Mouse (Mus musculus) hindbrain, embryonic 12.5 days (tissue): Measurements from ENCODE around the gene Naa38. TPM values are rescaled to one million over a fixed set of nuclear protein-coding genes. Genes with fewer than 3 reads are reported as not detected.

Experiments used
- ATAC-seq: fragments of 200-750 bp; cut with Nextera tagmentation; 2 replicates; pipeline ENCODE4 v1.8.0; 2017; ENCODE audit warnings: moderate TSS enrichment; ENCODE audit not compliant: low FRiP score
- H3K27ac ChIP-seq: fragments of 300-500 bp; sonication (generic); 2 replicates; pipeline ENCODE4 v1.5.1; 2016; ENCODE audit warnings: mild to moderate bottlenecking
- H3K27me3 ChIP-seq: fragments of 300-500 bp; sonication (generic); 2 replicates; pipeline ENCODE4 v1.6.1; 2016; ENCODE audit warnings: mild to moderate bottlenecking
- H3K36me3 ChIP-seq: fragments of 300-500 bp; sonication (generic); 2 replicates; pipeline ENCODE4 v1.6.1; 2016; ENCODE audit warnings: mild to moderate bottlenecking
- H3K4me1 ChIP-seq: fragments of 300-500 bp; sonication (generic); 2 replicates; pipeline ENCODE4 v1.6.1; 2016
- H3K4me2 ChIP-seq: fragments of 300-500 bp; sonication (generic); replicated peaks from 2 replicates; pipeline ENCODE4 v1.6.1; 2016; ENCODE audit warnings: mild to moderate bottlenecking
- H3K4me3 ChIP-seq: fragments of 300-500 bp; sonication (generic); 2 replicates; pipeline ENCODE4 v1.5.1; 2016; ENCODE audit warnings: mild to moderate bottlenecking
- H3K9ac ChIP-seq: fragments of 300-500 bp; sonication (generic); 2 replicates; pipeline ENCODE4 v1.6.1; 2016; ENCODE audit warnings: mild to moderate bottlenecking, moderate library complexity
- H3K9me3 ChIP-seq: fragments of 300-500 bp; sonication (generic); replicated peaks from 2 replicates; pipeline ENCODE4 v1.6.1; 2016; ENCODE audit warnings: mild to moderate bottlenecking
- WGBS: fragments of 180-500 bp; shearing (Covaris S2); methylation state at CpG from one replicate; pipeline ENCODE4 v1.1.7; 2016; 5-methylcytosine and 5-hydroxymethylcytosine counted together
- polyA plus RNA-seq: library from polyadenylated mRNA; unstranded; fragments of >200 nt; fragmentation: Nextera tagmentation; extraction: Ambion mirVana; gene quantifications from 2 replicates; pipeline ENCODE4 v1.2.1, GENCODE M21; 2016

The Naa38 gene
- polyA plus RNA-seq, 1 experiment from 2014 or later: 103 TPM

- H3K27me3 ChIP-seq: peaks cover 26% of the 10 kb centered on the region
- peaks cover 32% of the 10 kb centered on the region for H3K36me3 ChIP-seq
- peak overlapping the region; percentile 73; the same call in 1 of the 2 replicates for H3K9ac ChIP-seq
- H3K27ac ChIP-seq: 0 out of 2 replicates have a peak overlapping the region, but pooled peaks have one; percentile 12
- no peak for ATAC-seq
- peak overlapping the region; percentile 62 for H3K4me2 ChIP-seq
- 28% methylated on average over 11 of the region's 11 CpGs for WGBS
- no peaks in the 10 kb centered on the region for H3K9me3 ChIP-seq
- peaks cover 37% of the 10 kb centered on the region for H3K4me1 ChIP-seq
- peak overlapping the region; percentile 65 for H3K4me3 ChIP-seq
These were observed 1.5 kb downstream of the Naa38 start for GRCm38 (mm10) chr11:69396772-69397171.

GRCm38 (mm10) chr11:69397581-69398057 lies 2.3 kb downstream of the Naa38 start:
- peaks cover 26% of the 10 kb centered on the region for H3K27me3 ChIP-seq
- peaks cover 34% of the 10 kb centered on the region for H3K36me3 ChIP-seq
- H3K9ac ChIP-seq: peak overlapping the region; percentile 47; the same call in 1 of the 2 replicates
- peak overlapping the region; percentile 24; the same call in 1 of the 2 replicates for H3K27ac ChIP-seq
- peak overlapping the region; percentile 6 for H3K4me3 ChIP-seq
- H3K4me1 ChIP-seq: peaks cover 37% of the 10 kb centered on the region
- H3K4me2 ChIP-seq: peak overlapping the region; percentile 62
- no peak for ATAC-seq
- H3K9me3 ChIP-seq: no peaks in the 10 kb centered on the region
- WGBS: 10% methylated on average over 24 of the region's 24 CpGs

GRCm38 (mm10) chr11:69398059-69398458 lies 2.8 kb downstream of the Naa38 start, which contains the start of gene Tmem88:
TSS of gene Tmem88 (minus strand) at chr11:69398234.
- peaks cover 37% of the 10 kb centered on the region for H3K4me1 ChIP-seq
- no peak for ATAC-seq

GRCm38 (mm10) chr11:69398486-69399200 lies 3.4 kb downstream of the Naa38 start:
- no peak for ATAC-seq
- H3K27me3 ChIP-seq: peaks cover 26% of the 10 kb centered on the region
- no peaks in the 10 kb centered on the region for H3K9me3 ChIP-seq
- peaks cover 37% of the 10 kb centered on the region for H3K4me1 ChIP-seq
- H3K36me3 ChIP-seq: peaks cover 45% of the 10 kb centered on the region
- peak overlapping the region; percentile 6; the same call in 1 of the 2 replicates for H3K4me3 ChIP-seq
- peak overlapping the region; percentile 62 for H3K4me2 ChIP-seq
- H3K27ac ChIP-seq: no peak overlapping the region
- peak overlapping the region; percentile 47; the same call in 1 of the 2 replicates for H3K9ac ChIP-seq
- 16% methylated on average over 21 of the region's 21 CpGs for WGBS

More at GRCm38 (mm10) chr11:69398059-69398458, 2.8 kb downstream of the Naa38 start, which contains the start of gene Tmem88:
- H3K9me3 ChIP-seq: no peaks in the 10 kb centered on the region
- peaks cover 26% of the 10 kb centered on the region for H3K27me3 ChIP-seq
- H3K9ac ChIP-seq: peak within 1 kb of the TSS; percentile 47
- WGBS: 4% methylated on average over 16 of the region's 16 CpGs
- H3K4me2 ChIP-seq: peak within 1 kb of the TSS; percentile 62
- H3K36me3 ChIP-seq: peaks cover 39% of the 10 kb centered on the region
- H3K4me3 ChIP-seq: peak within 1 kb of the TSS; percentile 6
- peak within 1 kb of the TSS; percentile 24; the same call in 1 of the 2 replicates for H3K27ac ChIP-seq

GRCm38 (mm10) chr11:69399201-69400082 lies 4.2 kb downstream of the Naa38 start:
- H3K36me3 ChIP-seq: peaks cover 53% of the 10 kb centered on the region
- peaks cover 26% of the 10 kb centered on the region for H3K27me3 ChIP-seq
- peaks cover 34% of the 10 kb centered on the region for H3K4me1 ChIP-seq
- H3K4me3 ChIP-seq: no peak overlapping the region
- WGBS: 16% methylated on average over 66 of the region's 66 CpGs
- 0 out of 2 replicates have a peak overlapping the region, but pooled peaks have one; percentile 15 for H3K4me2 ChIP-seq
- no peak overlapping the region for H3K27ac ChIP-seq
- peak overlapping the region; percentile 38 for H3K9ac ChIP-seq
- H3K9me3 ChIP-seq: no peaks in the 10 kb centered on the region
- ATAC-seq: no peak

- H3K9me3 ChIP-seq: no peaks in the 10 kb centered on the region
- H3K4me1 ChIP-seq: peaks cover 33% of the 10 kb centered on the region
- 73% methylated on average over 25 of the region's 25 CpGs for whole genome bisulfite sequencing
- 0 out of 2 replicates have a peak overlapping the region, but pooled peaks have one; percentile 15 for H3K4me2 ChIP-seq
- peaks cover 26% of the 10 kb centered on the region for H3K27me3 ChIP-seq
- peaks cover 61% of the 10 kb centered on the region for H3K36me3 ChIP-seq
- ATAC-seq: no peak
- H3K9ac ChIP-seq: peak overlapping the region; percentile 38; the same call in 1 of the 2 replicates
- no peak overlapping the region for H3K4me3 ChIP-seq
- H3K27ac ChIP-seq: no peak overlapping the region
These were observed 5.0 kb downstream of the Naa38 start for GRCm38 (mm10) chr11:69400083-69400850.

GRCm38 (mm10) chr11:69401210-69401637 lies 5.9 kb downstream of the Naa38 start:
- no peak overlapping the region; the same call in 1 of the 2 replicates for H3K4me2 ChIP-seq
- ATAC-seq: peak; percentile 49
- no peak overlapping the region for H3K27ac ChIP-seq
- H3K9me3 ChIP-seq: no peaks in the 10 kb centered on the region
- H3K4me3 ChIP-seq: no peak overlapping the region
- peaks cover 70% of the 10 kb centered on the region for H3K36me3 ChIP-seq
- 19% methylated on average over 22 of the region's 22 CpGs for WGBS
- peak overlapping the region; percentile 27; the same call in 1 of the 2 replicates for H3K9ac ChIP-seq
- peaks cover 32% of the 10 kb centered on the region for H3K4me1 ChIP-seq
- peaks cover 26% of the 10 kb centered on the region for H3K27me3 ChIP-seq

GRCm38 (mm10) chr11:69401987-69402386 lies 6.7 kb downstream of the Naa38 start:
- no peak for ATAC-seq
- H3K9me3 ChIP-seq: no peaks in the 10 kb centered on the region
- no peak overlapping the region for H3K4me2 ChIP-seq
- peaks cover 26% of the 10 kb centered on the region for H3K27me3 ChIP-seq
- H3K4me3 ChIP-seq: no peak overlapping the region
- no peak overlapping the region; the same call in 1 of the 2 replicates for H3K9ac ChIP-seq
- H3K27ac ChIP-seq: no peak overlapping the region
- peaks cover 25% of the 10 kb centered on the region for H3K4me1 ChIP-seq
- H3K36me3 ChIP-seq: peaks cover 78% of the 10 kb centered on the region
- WGBS: 86% methylated on average over 12 of the region's 12 CpGs

GRCm38 (mm10) chr11:69403691-69404594 lies 8.7 kb downstream of the Naa38 start:
- peaks cover 25% of the 10 kb centered on the region for H3K4me1 ChIP-seq
- H3K9ac ChIP-seq: no peak overlapping the region
- WGBS: 94% methylated on average over 34 of the region's 38 CpGs
- H3K4me3 ChIP-seq: no peak overlapping the region
- peaks cover 87% of the 10 kb centered on the region for H3K36me3 ChIP-seq
- H3K27ac ChIP-seq: no peak overlapping the region
- ATAC-seq: no peak
- no peak overlapping the region for H3K4me2 ChIP-seq
- H3K9me3 ChIP-seq: no peaks in the 10 kb centered on the region
- peaks cover 15% of the 10 kb centered on the region for H3K27me3 ChIP-seq

- Histone ChIP-seq H3K9me3 (no peaks in the 10 kb centered on the region), H3K4me3 (no peak overlapping the region), H3K36me3 (peaks cover 82% of the 10 kb centered on the region), H3K9ac (no peak overlapping the region), H3K27ac (no peak overlapping the region), H3K4me1 (peaks cover 26% of the 10 kb centered on the region), H3K27me3 (peaks cover 13% of the 10 kb centered on the region), H3K4me2 (no peak overlapping the region)
- 94% methylated on average over 21 of the region's 24 CpGs for WGBS
- no peak for ATAC-seq
These were observed 9.5 kb downstream of the Naa38 start for GRCm38 (mm10) chr11:69404595-69405396.
